Mouse (Mus musculus): ENCODE results near the gene Olfr263. TPM values are rescaled to one million over a fixed set of nuclear protein-coding genes. Genes with fewer than 3 reads are reported as not detected.

Olfr263 gene
- polyA plus RNA-seq, 1 experiment = not detected

- no peak overlapping the region for H3K4me3 ChIP-seq (ENCODE audit: extremely low read depth, insufficient read depth, insufficient read length)
- H3K4me1 ChIP-seq (ENCODE audit: control insufficient read depth, insufficient read depth, insufficient read length) = no peaks in the 10 kb centered on the region; the same call in 1 of the 2 replicates
- H3K27me3 ChIP-seq (ENCODE audit: control insufficient read depth, insufficient read depth, low read length) = no peaks in the 10 kb centered on the region
- DNase-seq (ENCODE audit: low read depth in 1 of 2, low spot score in 2 of 2) = no peak
- WGBS = 88% methylated on average over 7 of the region's 7 CpGs
- H3K36me3 ChIP-seq (ENCODE audit: control insufficient read depth, insufficient read depth, low read length) = peaks cover 26% of the 10 kb centered on the region
- no peak overlapping the region for H3K27ac ChIP-seq (ENCODE audit: insufficient read depth, low read length)
- TF ChIP-seq CTCF (IDR thresholded peaks at IDR 0.05; ENCODE audit: extremely low read depth, insufficient read depth, insufficient read length, insufficient replicate concordance) = no peak
- no peak for TF ChIP-seq POLR2A (IDR thresholded peaks at IDR 0.05; ENCODE audit: low read depth, low read length)
Measured at GRCm38 (mm10) chr13:21181996-21182395, 52.6 kb downstream of the Olfr263 start.

- WGBS = 95% methylated on average over 6 of the region's 6 CpGs
- Histone ChIP-seq H3K27me3 (ENCODE audit: control insufficient read depth, insufficient read depth, low read length) (no peaks in the 10 kb centered on the region), H3K36me3 (ENCODE audit: control insufficient read depth, insufficient read depth, low read length) (peaks cover 34% of the 10 kb centered on the region), H3K4me1 (ENCODE audit: control insufficient read depth, insufficient read depth, insufficient read length) (no peaks in the 10 kb centered on the region; the same call in 1 of the 2 replicates), H3K27ac (ENCODE audit: insufficient read depth, low read length) (no peak overlapping the region), H3K4me3 (ENCODE audit: extremely low read depth, insufficient read depth, insufficient read length) (no peak overlapping the region)
- no peak for DNase-seq (ENCODE audit: low read depth in 1 of 2, low spot score in 2 of 2)
- no peak for TF ChIP-seq CTCF (IDR thresholded peaks at IDR 0.05; ENCODE audit: extremely low read depth, insufficient read depth, insufficient read length, insufficient replicate concordance)
- TF ChIP-seq POLR2A (IDR thresholded peaks at IDR 0.05; ENCODE audit: low read depth, low read length) = no peak
Measured at GRCm38 (mm10) chr13:21183066-21183465, 53.6 kb downstream of the Olfr263 start.

- no peak overlapping the region for H3K4me3 ChIP-seq (ENCODE audit: extremely low read depth, insufficient read depth, insufficient read length)
- no peaks in the 10 kb centered on the region for H3K27me3 ChIP-seq (ENCODE audit: control insufficient read depth, insufficient read depth, low read length)
- WGBS = 94% methylated on average over 7 of the region's 7 CpGs
- H3K27ac ChIP-seq (ENCODE audit: insufficient read depth, low read length) = no peak overlapping the region
- DNase-seq (ENCODE audit: low read depth in 1 of 2, low spot score in 2 of 2) = no peak
- H3K36me3 ChIP-seq (ENCODE audit: control insufficient read depth, insufficient read depth, low read length) = peaks cover 39% of the 10 kb centered on the region
- no peak for TF ChIP-seq POLR2A (IDR thresholded peaks at IDR 0.05; ENCODE audit: low read depth, low read length)
- TF ChIP-seq CTCF (IDR thresholded peaks at IDR 0.05; ENCODE audit: extremely low read depth, insufficient read depth, insufficient read length, insufficient replicate concordance) = no peak
- no peaks in the 10 kb centered on the region; the same call in 1 of the 2 replicates for H3K4me1 ChIP-seq (ENCODE audit: control insufficient read depth, insufficient read depth, insufficient read length)
Measured at GRCm38 (mm10) chr13:21183661-21184060, 54.2 kb downstream of the Olfr263 start.

DNA sequence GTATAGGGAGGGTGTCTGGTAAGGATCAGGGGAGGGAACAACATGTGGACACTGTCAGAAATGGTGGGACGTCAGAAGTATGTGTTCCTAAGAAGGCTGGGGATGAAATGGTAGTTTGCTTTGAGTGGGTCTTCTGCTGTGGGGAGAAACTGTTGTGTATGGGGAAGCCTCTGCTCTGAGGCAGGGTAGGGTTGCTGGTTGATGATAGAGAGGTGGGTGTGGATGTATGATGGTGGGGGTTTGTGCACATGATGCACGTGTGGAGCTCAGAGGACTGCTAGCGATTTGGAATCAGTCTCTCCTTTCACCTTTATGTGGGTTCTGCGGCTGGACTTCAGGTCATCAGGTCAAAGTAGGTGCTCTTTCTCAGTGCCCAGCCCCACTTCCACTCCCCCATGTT, 56.1 kb downstream of the Olfr263 start:
- WGBS = 94% methylated on average over 4 of the region's 4 CpGs
- no peaks in the 10 kb centered on the region; the same call in 1 of the 2 replicates for H3K4me1 ChIP-seq (ENCODE audit: control insufficient read depth, insufficient read depth, insufficient read length)
- no peak overlapping the region for H3K4me3 ChIP-seq (ENCODE audit: extremely low read depth, insufficient read depth, insufficient read length)
- TF ChIP-seq POLR2A (IDR thresholded peaks at IDR 0.05; ENCODE audit: low read depth, low read length) (no peak), CTCF (IDR thresholded peaks at IDR 0.05; ENCODE audit: extremely low read depth, insufficient read depth, insufficient read length, insufficient replicate concordance) (no peak)
- no peaks in the 10 kb centered on the region for H3K27me3 ChIP-seq (ENCODE audit: control insufficient read depth, insufficient read depth, low read length)
- H3K36me3 ChIP-seq (ENCODE audit: control insufficient read depth, insufficient read depth, low read length) = peaks cover 50% of the 10 kb centered on the region
- H3K27ac ChIP-seq (ENCODE audit: insufficient read depth, low read length) = no peak overlapping the region
- DNase-seq (ENCODE audit: low read depth in 1 of 2, low spot score in 2 of 2) = no peak

Other genes starting within 250 kb of the Olfr263 start
- gene Olfr1370, start 54.7 kb upstream of the Olfr263 start, polyA plus RNA-seq (2012; rRNA removed) = not detected in 2 replicates
- not detected in 2 replicates for gene Olfr1369-ps1, start 18.2 kb upstream of the Olfr263 start, polyA plus RNA-seq (2012; rRNA removed)
- not detected in 2 replicates for gene Olfr1368, start 16.2 kb downstream of the Olfr263 start, polyA plus RNA-seq (2012; rRNA removed)
- gene Trim27, start 49.8 kb downstream of the Olfr263 start, polyA plus RNA-seq (2012; rRNA removed) = 63.9 and 82.1 TPM in 2 replicates
- not detected in 2 replicates for gene Gpx5, start 163.1 kb downstream of the Olfr263 start, polyA plus RNA-seq (2012; rRNA removed)
- not detected in 2 replicates for gene Gpx6, start 182.5 kb downstream of the Olfr263 start, polyA plus RNA-seq (2012; rRNA removed)
- gene Olfr1367, start 217.3 kb downstream of the Olfr263 start, polyA plus RNA-seq (2012; rRNA removed) = not detected in 2 replicates
- gene Zscan12, start 233.2 kb downstream of the Olfr263 start, polyA plus RNA-seq (2012; rRNA removed) = 0.38 and 0.62 TPM in 2 replicates